In genomic region chr1:52470811-52471489, GRCm38 (mm10) we compare ENCODE assay signal across 10 mouse cellular contexts. TPM values are rescaled to one million over a fixed set of nuclear protein-coding genes. Genes with fewer than 3 reads are reported as not detected.
DNase-seq lines count a peak whose midpoint lies in the region; ATAC-seq and TF ChIP-seq lines count a peak whose summit lies in the region.
"Had no signal": no experiment of that assay in that cellular context is flagged by ENCODE, and none has a peak within 500 bp of the region (broad histone marks: within the 10 kb centered on the region; RNA-seq: fewer than 3 reads in every experiment).

No protein-coding gene starts in this region.

- no peak overlapping the region for H3K4me3 ChIP-seq in embryonic fibroblast, embryonic 13.5 days (ENCODE audit: insufficient read depth, low read length)
- no peak overlapping the region for H3K4me3 ChIP-seq in hindbrain, postnatal 0 days (ENCODE audit: low read length)
- no peak overlapping the region for H3K4me3 ChIP-seq in neural tube, embryonic 11.5 days (ENCODE audit: low read depth, low read length)

- H3K27ac ChIP-seq in embryonic fibroblast, embryonic 13.5 days (ENCODE audit: insufficient read depth, low read length): peak overlapping the region; percentile 34; the same call in 1 of the 2 replicates
- peak overlapping the region; percentile 45; the same call in 1 of the 2 replicates for H3K27ac ChIP-seq in hindbrain, postnatal 0 days
- 0 out of 2 replicates have a peak overlapping the region, but pooled peaks have one; percentile 27 for H3K27ac ChIP-seq in neural tube, embryonic 11.5 days (ENCODE audit: low read depth, low read length)

- TF ChIP-seq POLR2A in embryonic fibroblast, embryonic 13.5 days (IDR thresholded peaks at IDR 0.05; ENCODE audit: low read depth, low read length): no peak

- peak; percentile 80 for ATAC-seq in common myeloid progenitor, adult 5-6 weeks (replicated peaks; ENCODE audit: low read depth, poor library complexity, severe bottlenecking)
- ATAC-seq in hindbrain, postnatal 0 days: peak; percentile 89
- ATAC-seq in neural tube, embryonic 11.5 days (ENCODE audit: insufficient read depth, low FRiP score, low TSS enrichment): peak; percentile 83
- ATAC-seq: Patski had no signal

- no peak overlapping the region for H3K4me2 ChIP-seq in hindbrain, postnatal 0 days (ENCODE audit: low read depth, low read length)
- no peak overlapping the region for H3K4me2 ChIP-seq in neural tube, embryonic 11.5 days (ENCODE audit: low read depth)

- no peaks in the 10 kb centered on the region for H3K27me3 ChIP-seq in hindbrain, postnatal 0 days (ENCODE audit: insufficient read depth, low read length)
- H3K27me3 ChIP-seq in neural tube, embryonic 11.5 days (ENCODE audit: control insufficient read depth, insufficient read depth, low read length): no peaks in the 10 kb centered on the region
- H3K27me3 ChIP-seq: Patski had no signal

- H3K36me3 ChIP-seq in hindbrain, postnatal 0 days (ENCODE audit: insufficient read depth, low read length): 0 out of 2 replicates have a peak, but pooled peaks cover 6% of the 10 kb centered on the region
- no peaks in the 10 kb centered on the region for H3K36me3 ChIP-seq in neural tube, embryonic 11.5 days (ENCODE audit: control insufficient read depth, insufficient read depth, low read length)

- H3K9ac ChIP-seq in hindbrain, postnatal 0 days (replicated peaks; ENCODE audit: low read length): no peak overlapping the region
- no peak overlapping the region for H3K9ac ChIP-seq in neural tube, embryonic 11.5 days (ENCODE audit: low read length)

- WGBS in hindbrain, postnatal 0 days: 36% methylated on average over 7 of the region's 7 CpGs
- WGBS in neural tube, embryonic 11.5 days: 34% methylated on average over 7 of the region's 7 CpGs

- TF ChIP-seq CTCF in embryonic fibroblast, embryonic 13.5 days (IDR thresholded peaks at IDR 0.05; ENCODE audit: borderline replicate concordance, insufficient read depth, low read length): no peak
- TF ChIP-seq CTCF in hindbrain, postnatal 0 days (IDR thresholded peaks at IDR 0.05; ENCODE audit: low read depth): no peak

- H3K4me1 ChIP-seq in embryonic fibroblast, embryonic 13.5 days (ENCODE audit: control insufficient read depth, insufficient read depth, low read length): no peaks in the 10 kb centered on the region; the same call in none of the 2 replicates
- no peaks in the 10 kb centered on the region; the same call in 1 of the 2 replicates for H3K4me1 ChIP-seq in hindbrain, postnatal 0 days (ENCODE audit: insufficient read depth, low read length)
- H3K4me1 ChIP-seq in neural tube, embryonic 11.5 days (ENCODE audit: control insufficient read depth, insufficient read depth, low read length): peaks cover 11% of the 10 kb centered on the region; the same call in 1 of the 2 replicates

- DNase-seq in hindbrain, postnatal 0 days (ENCODE audit: low spot score): peak; percentile 67
- DNase-seq in neural tube, embryonic 11.5 days (ENCODE audit: low spot score): peak; percentile 24
- no peak for DNase-seq in layer of hippocampus, adult 18-20 months (ENCODE audit: low spot score in 2 of 2)
- no peak for DNase-seq in ovary, postnatal 14 days (ENCODE audit: low spot score)
- no peak for DNase-seq in lung, postnatal 10 days
- DNase-seq: heart, postnatal 36 days; lung, adult 2 months had no signal

- no peaks in the 10 kb centered on the region for H3K9me3 ChIP-seq in hindbrain, postnatal 0 days (ENCODE audit: low read length)
- H3K9me3 ChIP-seq in neural tube, embryonic 11.5 days (ENCODE audit: control insufficient read depth, low read length): no peaks in the 10 kb centered on the region

RNA-seq across cellular contexts. Expression of gene Nab1, which starts 29.5 kb away (rescaled TPM):
- 40.1 and 46.2 TPM in 2 replicates for total RNA-seq in common myeloid progenitor, adult 5-6 weeks (2017)
- 55.1 and 75.8 TPM in 2 replicates for polyA plus RNA-seq in embryonic fibroblast, embryonic 13.5 days (2011; ENCODE audit: insufficient read length, low read depth, missing spikeins)
- 15.7 and 15.8 TPM in 2 replicates for total RNA-seq in hindbrain, postnatal 0 days (2014; rRNA removed)
- 9.8 TPM in 2 replicates for polyA plus RNA-seq in hindbrain, postnatal 0 days (2015; fragmentation: Nextera tagmentation; extraction: Ambion mirVana)
- 10.0 and 10.3 TPM in 2 replicates for polyA plus RNA-seq in neural tube, embryonic 11.5 days (2014; fragmentation: Nextera tagmentation; extraction: Ambion mirVana)
- total RNA-seq in layer of hippocampus, adult 18-20 months (2021): 10 to 100 TPM; 34.1 to 36.6 TPM

Comparison
In these comparisons a context has a peak if more than half of its experiments do, and no peak if none do; other contexts are left out.
1. DNase-seq: peak in hindbrain, postnatal 0 days (single experiment) and neural tube, embryonic 11.5 days (single experiment); none in layer of hippocampus, adult 18-20 months (0 of 2), ovary, postnatal 14 days (single experiment) and lung, postnatal 10 days (single experiment).
2. Peak in every context shown above with its lines, with median percentiles within 50 percentile points of each other: ATAC-seq and H3K27ac ChIP-seq.